Mouse (Mus musculus) left cerebral cortex, adult 18-20 months (tissue): ENCODE data around the gene Tnfaip8l1. TPM values are rescaled to one million over a fixed set of nuclear protein-coding genes. Genes with fewer than 3 reads are reported as not detected.

ENCODE experiments used
- DNase-seq, 2 experiments: peaks; one replicate each; pipeline ENCODE4 v3.0.0; 2021 to 2022; ENCODE audit warnings: low spot score in 2 of 2, mixed read lengths in 1 of 2
- long read RNA-seq, 2 experiments: library from polyadenylated mRNA; stranded (forward); transcript quantifications; one replicate each; pipeline ENCODE4 v2.0.0; 2021
- total RNA-seq, 2 experiments: library from RNA; stranded (reverse); gene quantifications; 2 replicates each; pipeline ENCODE4 v1.2.3; 2021

The Tnfaip8l1 gene
- total RNA-seq = 1 to 10 TPM; 6.8 to 7.9 TPM
- long read RNA-seq, experiment 1, transcript Tnfaip8l1-201 (2 exons, 2,379 nt) = major isoform, 14 of 15 reads
- long read RNA-seq, experiment 1, partial matches to known transcripts = 0 of 15 reads
- long read RNA-seq, experiment 1, other reads (novel, unspliced or antisense) = 1 of 15 reads
- long read RNA-seq, experiment 2, transcript Tnfaip8l1-201 (2 exons, 2,379 nt) = major isoform, 10 of 12 reads
- long read RNA-seq, experiment 2, partial matches to known transcripts = 0 of 12 reads
- long read RNA-seq, experiment 2, other reads (novel, unspliced or antisense) = 2 of 12 reads

- DNase-seq = peak; percentile 96 to 97
Measured at GRCm38 (mm10) chr17:56162231-56162774, at the start of gene Tnfaip8l1. Gene Tnfaip8l1, plus strand, starts transcription at chr17:56162477.

GRCm38 (mm10) chr17:56112743-56113142, 49.5 kb upstream of the Tnfaip8l1 start:
- no peak for DNase-seq

- DNase-seq = no peak
Measured at GRCm38 (mm10) chr17:56116193-56116592, 46.1 kb upstream of the Tnfaip8l1 start.

- peak in 1 of 2 experiments; percentile 59 for DNase-seq
Measured at GRCm38 (mm10) chr17:56117251-56117710, 45.0 kb upstream of the Tnfaip8l1 start, which contains the start of gene Plin5. Gene Plin5, minus strand, starts transcription at chr17:56117596.

GRCm38 (mm10) chr17:56119431-56119830, 42.8 kb upstream of the Tnfaip8l1 start:
- no peak for DNase-seq

- no peak for DNase-seq
Measured at GRCm38 (mm10) chr17:56119981-56120880, 42.0 kb upstream of the Tnfaip8l1 start.

- no peak for DNase-seq
Measured at GRCm38 (mm10) chr17:56121826-56122225, 40.5 kb upstream of the Tnfaip8l1 start, which contains the start of gene Lrg1. Gene Lrg1, minus strand, starts transcription at chr17:56122001.

- no peak for DNase-seq
Measured at GRCm38 (mm10) chr17:56123161-56123560, 39.1 kb upstream of the Tnfaip8l1 start.

- no peak for DNase-seq
Measured at GRCm38 (mm10) chr17:56123681-56124340, 38.5 kb upstream of the Tnfaip8l1 start.

GRCm38 (mm10) chr17:56124377-56125275, 37.7 kb upstream of the Tnfaip8l1 start:
- DNase-seq = peak; percentile 66 to 69

- no peak for DNase-seq
Measured at GRCm38 (mm10) chr17:56125276-56125630, 37.0 kb upstream of the Tnfaip8l1 start.

- DNase-seq = no peak
Measured at GRCm38 (mm10) chr17:56126175-56126574, 36.1 kb upstream of the Tnfaip8l1 start.

- no peak for DNase-seq
Measured at GRCm38 (mm10) chr17:56128246-56128645, 34.0 kb upstream of the Tnfaip8l1 start.

- no peak for DNase-seq
Measured at GRCm38 (mm10) chr17:56131136-56131535, 31.1 kb upstream of the Tnfaip8l1 start.

GRCm38 (mm10) chr17:56131814-56132213, 30.5 kb upstream of the Tnfaip8l1 start:
- DNase-seq = peak; percentile 66 to 67

GRCm38 (mm10) chr17:56132661-56133060, 29.6 kb upstream of the Tnfaip8l1 start:
- DNase-seq = peak in 1 of 2 experiments; percentile 63

- no peak for DNase-seq
Measured at GRCm38 (mm10) chr17:56133457-56134363, 28.6 kb upstream of the Tnfaip8l1 start.

GRCm38 (mm10) chr17:56134463-56134971, 27.8 kb upstream of the Tnfaip8l1 start:
- DNase-seq = peak; percentile 65 to 73

- DNase-seq = no peak
Measured at GRCm38 (mm10) chr17:56136558-56136957, 25.7 kb upstream of the Tnfaip8l1 start.
